Mouse (Mus musculus) embryo, embryonic 10.5 days (tissue): ENCODE results near the gene Doc2a.
A peak's percentile ranks its signal among the peaks of the same experiment; 100 is the strongest.
"Not testable (repeated sequence)": the region's sequence is repeated elsewhere in the genome, so short reads cannot be mapped to it uniquely, and the experiment has no call there.

Source experiments
- DNase-seq: peaks from one replicate; pipeline ENCODE4 v3.0.0-alpha.2; 2015; ENCODE audit warnings: low spot score

Doc2a gene

DNA sequence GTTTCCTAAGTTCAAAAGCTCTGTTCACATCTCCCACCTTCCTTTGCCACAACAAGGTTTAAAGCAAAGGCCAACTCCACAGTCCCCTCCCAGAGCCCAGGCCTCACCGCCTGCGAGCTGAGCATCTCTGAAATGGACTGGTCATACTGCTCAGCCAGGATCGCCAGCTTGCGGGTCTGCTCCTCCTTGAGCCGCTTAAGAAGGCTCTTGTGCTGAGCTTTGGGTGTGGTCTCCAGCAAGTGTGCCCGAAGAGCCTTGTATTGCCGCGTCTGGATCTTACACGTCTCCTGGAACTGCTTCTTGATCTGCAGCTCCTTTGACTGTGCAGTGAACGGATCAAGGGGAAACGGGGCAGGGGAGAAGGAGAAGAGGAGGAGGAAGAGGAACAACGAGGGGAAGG is 20.8 kb downstream of the Doc2a start:
- no peak for DNase-seq

DNA sequence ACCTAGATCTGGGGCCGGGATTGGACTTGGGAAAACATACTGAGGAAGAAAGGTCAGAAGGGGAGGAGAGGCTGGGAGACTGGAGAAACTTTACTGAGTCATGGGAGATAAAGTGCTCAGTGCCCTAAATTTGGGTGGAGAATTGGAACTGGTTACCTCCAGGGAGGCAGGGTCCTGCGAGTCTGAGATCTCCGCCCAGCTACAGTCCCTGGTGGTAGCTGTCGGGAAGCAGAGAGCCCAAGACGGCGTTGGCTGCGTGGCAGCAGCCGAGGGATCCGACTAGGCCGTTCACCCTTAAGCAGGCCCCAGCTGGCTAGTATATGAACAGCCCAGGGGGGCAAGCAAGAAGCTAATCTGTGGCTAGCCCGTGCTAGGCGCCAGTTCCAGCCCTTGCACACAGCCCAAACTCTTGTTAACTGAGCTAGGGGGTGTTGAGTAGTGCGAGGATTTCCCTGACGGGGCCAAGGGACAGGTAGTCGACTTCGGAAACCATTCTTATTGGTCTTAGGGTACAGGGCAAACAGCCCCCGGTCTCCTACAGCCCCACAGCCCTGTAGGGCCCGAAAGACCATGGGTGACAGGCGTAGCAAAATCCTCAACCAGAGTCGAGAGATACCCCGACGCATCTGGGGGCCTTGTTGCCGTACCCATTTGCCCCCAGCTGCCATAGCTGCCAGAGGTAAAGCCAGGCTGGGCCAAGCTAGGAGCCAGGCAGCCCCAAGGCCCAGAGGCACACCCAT is 22.7 kb downstream of the Doc2a start:
- DNase-seq: no peak

- DNase-seq: no peak
Measured at GRCm38 (mm10) chr7:126870520-126870891, 23.3 kb downstream of the Doc2a start.

- DNase-seq: no peak
Measured at GRCm38 (mm10) chr7:126877239-126877638, 30.0 kb downstream of the Doc2a start.

DNA sequence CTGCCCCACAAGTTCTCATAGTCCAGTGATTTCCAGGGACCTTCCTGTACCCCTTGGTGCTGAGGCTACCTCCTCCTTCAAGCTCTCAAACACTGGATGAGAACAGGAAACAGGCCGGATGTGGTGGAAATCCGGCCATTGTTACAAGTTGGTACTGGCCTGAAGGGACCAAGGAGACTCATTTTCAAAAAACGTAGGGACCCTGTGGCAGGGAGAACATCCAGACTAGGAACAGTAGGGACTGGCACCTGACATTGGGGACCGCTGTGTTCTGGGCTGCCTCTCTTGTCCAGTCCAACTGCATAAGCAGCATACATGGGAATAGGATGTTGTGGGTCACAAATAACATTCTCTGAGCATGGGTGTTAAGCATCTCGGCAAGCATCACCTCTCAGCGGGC is 33.8 kb downstream of the Doc2a start:
- no peak for DNase-seq

- DNase-seq: peak; percentile 48
Measured at GRCm38 (mm10) chr7:126883731-126884181, 36.5 kb downstream of the Doc2a start.

DNA sequence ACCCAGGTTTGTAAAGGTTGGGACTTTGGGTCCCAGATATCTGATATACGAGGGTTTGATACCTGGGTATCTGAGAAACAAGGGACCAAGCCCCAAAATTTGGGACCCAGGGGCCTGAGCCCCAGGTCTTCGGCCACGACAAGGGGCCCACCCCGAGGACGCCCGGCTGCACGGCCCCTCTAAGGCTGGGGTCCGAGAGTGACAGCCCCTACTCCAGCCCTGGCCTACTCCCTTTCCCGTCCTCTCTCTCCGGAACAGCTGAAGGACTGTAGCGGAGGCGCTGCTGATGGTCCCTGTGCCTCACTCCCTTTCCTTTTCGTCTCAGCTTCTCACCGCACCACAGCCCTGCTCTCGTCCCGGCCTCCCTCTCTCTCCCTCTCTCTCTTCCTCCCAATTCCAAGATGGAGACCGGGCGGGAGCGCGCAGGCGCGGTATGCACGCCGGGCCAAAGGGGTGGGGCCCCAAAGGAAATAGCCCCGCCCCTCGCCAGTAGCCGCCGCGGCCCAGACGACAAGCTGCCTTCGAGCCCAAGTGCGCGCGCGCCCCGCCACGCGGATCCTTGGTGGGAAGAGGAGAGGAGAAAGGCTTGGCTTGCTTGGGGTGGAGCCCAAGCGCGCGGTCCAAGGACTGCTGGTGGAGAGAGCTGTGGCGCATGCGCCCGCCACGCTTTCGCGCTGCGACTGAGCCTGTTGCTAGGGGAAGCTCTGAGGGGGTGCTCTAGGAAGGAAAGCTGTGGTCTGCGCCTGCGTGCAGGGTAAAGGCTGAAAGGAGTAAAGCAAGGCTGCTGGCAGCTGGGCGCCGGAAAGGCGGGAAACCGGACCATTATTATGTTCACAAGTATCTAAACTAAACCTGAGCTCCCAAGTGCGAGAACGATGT is 37.3 kb downstream of the Doc2a start, which contains the start of gene Taok2:
Gene Taok2 (minus strand): TSS at position 418 of the 879 bp plus-strand sequence.
- peak; percentile 97 for DNase-seq

- no peak for DNase-seq
Measured at GRCm38 (mm10) chr7:126887281-126887680, 40.1 kb downstream of the Doc2a start.

GRCm38 (mm10) chr7:126888852-126889251 is 41.6 kb downstream of the Doc2a start:
- peak; percentile 29 for DNase-seq

- DNase-seq: no peak
Measured at GRCm38 (mm10) chr7:126896912-126897311, 49.7 kb downstream of the Doc2a start.

GRCm38 (mm10) chr7:126897390-126898101 is 50.3 kb downstream of the Doc2a start:
- no peak for DNase-seq

GRCm38 (mm10) chr7:126898102-126898990 is 51.1 kb downstream of the Doc2a start:
- DNase-seq: peak; percentile 95

- not testable (repeated sequence) for DNase-seq
Measured at GRCm38 (mm10) chr7:126899781-126900180, 52.6 kb downstream of the Doc2a start.
